In genomic region chr7:120192207-120192606, GRCm38 (mm10) we compare ENCODE assay signal across 26 mouse cellular contexts. TPM values are rescaled to one million over a fixed set of nuclear protein-coding genes. Genes with fewer than 3 reads are reported as not detected.
DNase-seq lines count a peak whose midpoint lies in the region; ATAC-seq and TF ChIP-seq lines count a peak whose summit lies in the region.
"Had no signal": no experiment of that assay in that cellular context is flagged by ENCODE, and none has a peak within 500 bp of the region (broad histone marks: within the 10 kb centered on the region; RNA-seq: fewer than 3 reads in every experiment).

No protein-coding gene starts in this region.

- H3K4me1 ChIP-seq in embryonic facial prominence, embryonic 10.5 days = peaks cover 31% of the 10 kb centered on the region
- H3K4me1 ChIP-seq: liver, embryonic 15.5 days had no signal

- 56% methylated on average over 3 of the region's 3 CpGs for WGBS in embryonic facial prominence, embryonic 10.5 days

- H3K36me3 ChIP-seq in embryonic facial prominence, embryonic 10.5 days (replicated peaks) = peaks cover 17% of the 10 kb centered on the region
- H3K36me3 ChIP-seq: embryonic facial prominence, embryonic 13.5 days; heart, embryonic 12.5 days; hindbrain, embryonic 13.5 days; liver, embryonic 15.5 days; midbrain, embryonic 10.5 days had no signal

- DNase-seq in cerebellum, adult 11-12 months = peak; percentile 31
- DNase-seq in layer of hippocampus, adult 2 months (ENCODE audit: low spot score in 2 of 2) = peak in 1 of 2 experiments; percentile 38
- no peak for DNase-seq in layer of hippocampus, adult 11-12 months (ENCODE audit: low spot score)
- DNase-seq in adrenal gland, postnatal 25 days = peak; percentile 21
- DNase-seq in embryonic facial prominence, embryonic 10.5 days (ENCODE audit: low spot score) = no peak
- DNase-seq in heart, adult 18-20 months = no peak
- DNase-seq: heart, postnatal 14 days; kidney, adult 2 months; kidney, postnatal 14 days; thymus, postnatal 36 days had no signal

- TF ChIP-seq CTCF in layer of hippocampus, adult 2 months (conservative IDR thresholded peaks at IDR 0.05) = no peak

- peak overlapping the region; percentile 32; the same call in 1 of the 2 replicates for H3K27ac ChIP-seq in layer of hippocampus, adult 2 months
- H3K27ac ChIP-seq in embryonic facial prominence, embryonic 10.5 days (replicated peaks) = 0 out of 2 replicates have a peak overlapping the region, but pooled peaks have one; percentile 16
- H3K27ac ChIP-seq: embryonic facial prominence, embryonic 13.5 days; hindbrain, embryonic 13.5 days; liver, embryonic 15.5 days; macrophage; midbrain, embryonic 10.5 days had no signal

- no peak for ATAC-seq in cerebellum, adult (ENCODE audit: insufficient number of reproducible peaks, low FRiP score, low TSS enrichment)
- ATAC-seq: forebrain, embryonic 16.5 days; inflammation-experienced regulatory T-cells, adult 6 months had no signal

- H3K27me3 ChIP-seq in embryonic facial prominence, embryonic 10.5 days (replicated peaks; ENCODE audit: low read depth, poor library complexity, severe bottlenecking) = no peaks in the 10 kb centered on the region
- H3K27me3 ChIP-seq: embryonic facial prominence, embryonic 13.5 days; heart, embryonic 12.5 days; hindbrain, embryonic 13.5 days; liver, embryonic 15.5 days had no signal

- H3K4me3 ChIP-seq in layer of hippocampus, adult 2 months = no peak overlapping the region
- no peak overlapping the region for H3K4me3 ChIP-seq in embryonic facial prominence, embryonic 10.5 days
- H3K4me3 ChIP-seq: embryonic facial prominence, embryonic 13.5 days; heart, embryonic 12.5 days; hindbrain, embryonic 13.5 days; liver, embryonic 15.5 days; midbrain, embryonic 10.5 days had no signal

- H3K9me3 ChIP-seq in embryonic facial prominence, embryonic 10.5 days = no peaks in the 10 kb centered on the region
- H3K9me3 ChIP-seq: embryonic facial prominence, embryonic 13.5 days; heart, embryonic 12.5 days; hindbrain, embryonic 13.5 days; liver, embryonic 15.5 days; midbrain, embryonic 10.5 days had no signal

RNA-seq across cellular contexts. Expression of gene Crym, which starts 9.7 kb away (rescaled TPM):
- 100 to 1,000 TPM; 235 to 270 TPM for total RNA-seq in layer of hippocampus, adult 2 months (2021)
- 1.6 and 3.3 TPM in 2 replicates for total RNA-seq in adrenal gland, postnatal 25 days (2021)
- polyA plus RNA-seq in embryonic facial prominence, embryonic 10.5 days (2016; fragmentation: Nextera tagmentation; extraction: Ambion mirVana) = 149 and 175 TPM in 2 replicates
- 1 to 10 TPM in 1 of 2 experiments, under 1 TPM in 1; 0.35 to 1.1 TPM for total RNA-seq in heart, adult 18-20 months (2021)
- total RNA-seq: CH12.LX, MEL had no signal
- polyA plus RNA-seq: inflammation-experienced regulatory T-cells, adult 6 months; macrophage had no signal

RNA-seq across cellular contexts. Expression of gene Abca14, which starts 11.6 kb away (rescaled TPM):
- total RNA-seq in layer of hippocampus, adult 2 months (2021) = not detected
- not detected in 2 replicates for total RNA-seq in adrenal gland, postnatal 25 days (2021)
- not detected in 2 replicates for polyA plus RNA-seq in embryonic facial prominence, embryonic 10.5 days (2016; fragmentation: Nextera tagmentation; extraction: Ambion mirVana)
- not detected for total RNA-seq in heart, adult 18-20 months (2021)
- total RNA-seq: CH12.LX; gastrocnemius, adult 18-20 months; heart, postnatal 14 days; layer of hippocampus, postnatal 10 days; MEL had no signal
- polyA plus RNA-seq: embryonic facial prominence, embryonic 13.5 days; forebrain, embryonic 16.5 days; gonadal fat pad, adult 2 months; heart, embryonic 12.5 days; hindbrain, embryonic 13.5 days; inflammation-experienced regulatory T-cells, adult 6 months; liver, embryonic 15.5 days; lung, embryonic 16.5 days; macrophage; midbrain, embryonic 10.5 days had no signal

RNA-seq across cellular contexts. Expression of gene Anks4b, which starts 18.5 kb away (rescaled TPM):
- total RNA-seq in layer of hippocampus, adult 2 months (2021) = under 1 TPM; 0.31 to 0.32 TPM
- total RNA-seq in adrenal gland, postnatal 25 days (2021) = 0.24 and 0.48 TPM in 2 replicates
- 0.11 TPM in 1 of 2 replicates, not detected in the other for polyA plus RNA-seq in embryonic facial prominence, embryonic 10.5 days (2016; fragmentation: Nextera tagmentation; extraction: Ambion mirVana)
- total RNA-seq in heart, adult 18-20 months (2021) = under 1 TPM; 0.18 to 0.22 TPM
- total RNA-seq: CH12.LX, MEL had no signal
- polyA plus RNA-seq: forebrain, embryonic 16.5 days; hindbrain, embryonic 13.5 days; inflammation-experienced regulatory T-cells, adult 6 months; lung, embryonic 16.5 days; macrophage; midbrain, embryonic 10.5 days had no signal

RNA-seq across cellular contexts. Expression of gene Zp2, which starts 47.1 kb away (rescaled TPM):
- total RNA-seq in layer of hippocampus, adult 2 months (2021) = under 1 TPM; 0.20 to 0.37 TPM
- 0.36 TPM in 1 of 2 replicates, not detected in the other for total RNA-seq in adrenal gland, postnatal 25 days (2021)
- polyA plus RNA-seq in embryonic facial prominence, embryonic 10.5 days (2016; fragmentation: Nextera tagmentation; extraction: Ambion mirVana) = 0.06 and 0.16 TPM in 2 replicates
- under 1 TPM; 0.65 to 0.75 TPM for total RNA-seq in heart, adult 18-20 months (2021)
- total RNA-seq: MEL had no signal
- polyA plus RNA-seq: embryonic facial prominence, embryonic 13.5 days; forebrain, embryonic 16.5 days; gonadal fat pad, adult 2 months; heart, embryonic 12.5 days; hindbrain, embryonic 13.5 days; inflammation-experienced regulatory T-cells, adult 6 months; kidney, adult 2 months; liver, embryonic 15.5 days; lung, embryonic 16.5 days; macrophage; midbrain, embryonic 10.5 days; testis, adult 2 months had no signal

Comparison
In these comparisons a context has a peak if more than half of its experiments do, and no peak if none do; other contexts are left out.
1. DNase-seq: peak in cerebellum, adult 11-12 months (single experiment) and adrenal gland, postnatal 25 days (single experiment); none in layer of hippocampus, adult 11-12 months (single experiment), embryonic facial prominence, embryonic 10.5 days (single experiment) and heart, adult 18-20 months (0 of 2).
2. RNA of gene Crym, which starts 9.7 kb away (total RNA-seq): 235 to 270 TPM in layer of hippocampus, adult 2 months; 1.6 to 3.3 TPM in adrenal gland, postnatal 25 days and 0.35 to 1.1 TPM in heart, adult 18-20 months; every median in the first group is over 10 times any median in the second.